Mouse (Mus musculus): ENCODE data around the gene Mmp7. TPM values are rescaled to one million over a fixed set of nuclear protein-coding genes. Genes with fewer than 3 reads are reported as not detected.

Mmp7 gene
- polyA plus RNA-seq (2014; fragmentation: Illumina TruSeq; extraction: RNeasy Lipid Tissue Mini Kit (QIAGEN cat#74804); ENCODE audit: low read depth, low replicate concordance): 0.57 TPM

DNA sequence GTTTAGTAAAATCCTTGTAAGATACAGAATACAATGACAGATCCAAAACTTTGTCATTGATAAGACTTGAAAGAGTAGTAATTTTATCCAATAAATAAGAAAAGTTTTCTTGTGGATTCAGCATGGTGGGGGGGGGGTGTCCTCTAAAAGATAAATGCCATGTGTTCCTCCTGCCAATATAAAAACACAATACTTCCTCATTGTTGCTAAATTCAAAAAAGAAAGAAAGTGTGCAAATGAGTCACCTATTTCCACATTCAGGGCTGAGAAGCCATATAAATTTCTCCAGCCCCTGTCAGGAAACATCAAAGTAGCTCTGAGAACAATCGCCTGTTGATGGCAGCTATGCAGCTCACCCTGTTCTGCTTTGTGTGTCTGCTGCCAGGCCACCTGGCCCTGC lies at the start of gene Mmp7:
TSS of gene Mmp7 (plus strand) at position 301 of the 400 bp plus-strand sequence.

Other genes with a start within 250 kb of the Mmp7 start
- gene Mmp3, start 246.3 kb upstream of the Mmp7 start, polyA plus RNA-seq (2014; fragmentation: Illumina TruSeq; extraction: RNeasy Lipid Tissue Mini Kit (QIAGEN cat#74804); ENCODE audit: low read depth, low replicate concordance): 3.3 TPM
- 3.2 TPM for gene Mmp10, start 189.7 kb upstream of the Mmp7 start, polyA plus RNA-seq (2014; fragmentation: Illumina TruSeq; extraction: RNeasy Lipid Tissue Mini Kit (QIAGEN cat#74804); ENCODE audit: low read depth, low replicate concordance)
- 0.16 TPM for gene Mmp8, start 133.6 kb upstream of the Mmp7 start, polyA plus RNA-seq (2014; fragmentation: Illumina TruSeq; extraction: RNeasy Lipid Tissue Mini Kit (QIAGEN cat#74804); ENCODE audit: low read depth, low replicate concordance)
- gene Mmp27, start 120.7 kb upstream of the Mmp7 start, polyA plus RNA-seq (2014; fragmentation: Illumina TruSeq; extraction: RNeasy Lipid Tissue Mini Kit (QIAGEN cat#74804); ENCODE audit: low read depth, low replicate concordance): 0.22 TPM
- not detected for gene Mmp20, start 63.9 kb upstream of the Mmp7 start, polyA plus RNA-seq (2014; fragmentation: Illumina TruSeq; extraction: RNeasy Lipid Tissue Mini Kit (QIAGEN cat#74804); ENCODE audit: low read depth, low replicate concordance)
- gene Tmem123, start 72.0 kb downstream of the Mmp7 start, polyA plus RNA-seq (2014; fragmentation: Illumina TruSeq; extraction: RNeasy Lipid Tissue Mini Kit (QIAGEN cat#74804); ENCODE audit: low read depth, low replicate concordance): 185 TPM
- gene Birc2, start 145.0 kb downstream of the Mmp7 start, polyA plus RNA-seq (2014; fragmentation: Illumina TruSeq; extraction: RNeasy Lipid Tissue Mini Kit (QIAGEN cat#74804); ENCODE audit: low read depth, low replicate concordance): 124 TPM
- gene Birc3, start 181.1 kb downstream of the Mmp7 start, polyA plus RNA-seq (2014; fragmentation: Illumina TruSeq; extraction: RNeasy Lipid Tissue Mini Kit (QIAGEN cat#74804); ENCODE audit: low read depth, low replicate concordance): 155 TPM